Mouse (Mus musculus) gastrocnemius, postnatal 14 days (tissue): ENCODE results near the gene Arhgap15. TPM values are rescaled to one million over a fixed set of nuclear protein-coding genes. Genes with fewer than 3 reads are reported as not detected.

Experiments
- DNase-seq: peaks from one replicate; pipeline ENCODE4 v3.0.0; 2021; ENCODE audit warnings: mixed read lengths
- intact Hi-C: fragments of 180-260 bp; cut with DNase I; formaldehyde crosslinking; loops from one replicate; pipeline ENCODE4 v1.15.1; 2025; ENCODE audit warnings: low total_unique reads
- total RNA-seq, 2 experiments: library from RNA; stranded (reverse); gene quantifications; 2 replicates each; pipeline ENCODE4 v1.2.3; 2021

Arhgap15 gene
- total RNA-seq, 2 experiments from 2014 or later: 0.53 to 0.66 TPM

GRCm38 (mm10) chr2:43851195-43851594, 102.6 kb downstream of the Arhgap15 start:
- no peak for DNase-seq
- intact Hi-C loops: loop anchor here (2.0 kb wide), 1 partner anchor 128 kb away; no protein-coding TSS in a partner anchor

- intact Hi-C loops: no loop called here
- DNase-seq: no peak
Observed at GRCm38 (mm10) chr2:43862709-43863108, 114.1 kb downstream of the Arhgap15 start.

- peak; percentile 78 for DNase-seq
- intact Hi-C loops: loop anchor here (5.0 kb wide), 1 partner anchor 180 kb away; no protein-coding TSS in a partner anchor
Observed at GRCm38 (mm10) chr2:43902403-43902973, 153.9 kb downstream of the Arhgap15 start.

- DNase-seq: peak; percentile 22
Observed at GRCm38 (mm10) chr2:43907496-43907895, 158.9 kb downstream of the Arhgap15 start.

GRCm38 (mm10) chr2:43914104-43914503, 165.5 kb downstream of the Arhgap15 start:
- no peak for DNase-seq
- intact Hi-C loops: no loop called here

More at GRCm38 (mm10) chr2:43907496-43907895, 158.9 kb downstream of the Arhgap15 start:
- intact Hi-C loops: no loop called here

DNA sequence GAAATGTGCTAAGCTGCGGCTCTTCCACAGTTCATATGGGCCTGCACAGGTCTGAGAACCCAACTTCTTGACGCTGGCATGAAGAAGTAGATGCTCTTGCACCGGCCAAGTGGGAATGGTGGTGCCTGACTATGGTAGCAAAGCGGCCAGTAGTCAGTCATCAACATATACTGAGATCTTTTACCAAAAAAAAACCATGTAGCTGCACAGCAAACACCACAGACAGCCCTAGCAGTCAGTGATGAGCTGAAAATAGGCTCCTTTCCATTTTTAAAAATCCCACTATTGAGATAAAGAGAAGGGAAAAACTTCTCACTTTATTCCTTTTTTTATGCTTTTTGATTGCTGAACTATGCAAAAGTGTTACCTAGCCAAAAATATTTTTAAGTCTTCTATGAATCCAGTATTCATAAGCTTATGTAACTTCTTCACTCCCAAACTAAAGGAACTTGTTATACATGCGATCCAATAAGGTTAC, 175.3 kb downstream of the Arhgap15 start:
- no peak for DNase-seq
- intact Hi-C loops: no loop called here

- intact Hi-C loops: no loop called here
- DNase-seq: no peak
Observed at GRCm38 (mm10) chr2:43931687-43932086, 183.1 kb downstream of the Arhgap15 start.

DNA sequence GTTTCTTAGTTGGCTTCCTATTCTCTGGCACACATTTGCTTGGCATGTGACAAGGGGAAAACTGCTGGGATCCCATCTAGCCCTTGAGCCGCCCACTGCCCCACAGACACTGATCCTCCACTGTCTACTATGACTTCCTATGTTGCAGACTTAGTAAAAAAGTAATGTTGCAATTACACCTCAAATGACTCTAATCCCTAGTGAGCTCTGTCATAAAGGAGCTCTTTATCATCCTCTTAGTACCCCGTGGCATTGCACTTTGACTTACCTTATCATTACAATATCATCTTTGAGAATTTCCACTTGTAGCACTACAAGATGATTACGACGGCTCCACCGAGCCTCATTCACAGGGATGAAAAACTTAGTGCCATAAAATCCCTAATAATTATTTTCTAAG, 190.6 kb downstream of the Arhgap15 start:
- DNase-seq: no peak
- intact Hi-C loops: no loop called here

DNA sequence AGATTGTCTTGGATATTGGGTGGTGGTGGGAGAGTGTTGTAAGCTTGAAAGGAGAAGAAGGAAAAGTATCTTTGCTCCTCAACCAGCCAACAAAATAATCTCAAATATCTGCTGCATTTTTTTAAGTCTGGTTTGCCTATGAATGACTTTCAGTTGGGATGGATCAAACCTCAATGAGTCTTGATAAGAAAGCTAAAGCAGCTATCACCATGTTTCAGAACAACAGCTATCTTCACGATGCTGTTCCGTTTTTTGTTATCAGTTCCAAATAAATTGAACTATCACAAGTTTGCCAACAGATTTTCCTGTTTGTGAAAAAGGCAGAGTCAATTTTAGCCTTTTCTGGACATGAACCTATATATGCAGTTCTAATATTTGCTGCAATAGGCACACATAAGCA, 197.1 kb downstream of the Arhgap15 start:
- DNase-seq: no peak
- intact Hi-C loops: no loop called here

DNA sequence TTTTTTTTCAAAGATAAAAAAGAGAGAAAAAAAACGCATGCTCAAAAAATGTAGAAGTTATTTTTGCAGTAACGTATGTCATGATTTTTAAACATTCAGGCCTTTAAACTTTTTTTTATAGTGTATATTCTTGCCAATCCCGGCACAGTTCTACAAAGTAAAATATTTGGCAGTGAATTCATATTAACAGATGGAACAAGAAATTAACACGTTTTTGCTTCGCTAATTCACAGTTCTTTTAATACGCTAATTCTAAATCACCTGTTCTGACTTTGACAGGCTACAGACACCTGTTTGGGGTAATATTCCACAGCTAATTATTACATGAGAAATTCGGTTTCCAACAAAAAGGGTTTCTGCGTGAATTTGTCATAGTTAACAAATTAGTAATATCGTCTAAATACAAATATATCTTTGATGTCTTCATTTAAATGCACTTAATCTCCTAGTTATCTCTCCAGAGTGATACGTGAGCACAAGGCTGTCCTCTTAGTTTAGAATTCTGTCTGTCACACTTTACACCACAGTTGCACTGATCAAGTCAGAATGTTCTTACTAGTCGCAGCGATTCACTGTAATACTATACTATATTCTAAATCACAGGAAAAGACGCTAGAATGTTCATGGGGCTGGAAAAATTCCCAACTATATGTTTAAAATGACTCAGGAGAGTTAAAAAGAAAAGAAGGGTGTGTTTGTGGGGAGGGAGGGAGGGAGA, 201.3 kb downstream of the Arhgap15 start:
- intact Hi-C loops: no loop called here
- no peak for DNase-seq

DNA sequence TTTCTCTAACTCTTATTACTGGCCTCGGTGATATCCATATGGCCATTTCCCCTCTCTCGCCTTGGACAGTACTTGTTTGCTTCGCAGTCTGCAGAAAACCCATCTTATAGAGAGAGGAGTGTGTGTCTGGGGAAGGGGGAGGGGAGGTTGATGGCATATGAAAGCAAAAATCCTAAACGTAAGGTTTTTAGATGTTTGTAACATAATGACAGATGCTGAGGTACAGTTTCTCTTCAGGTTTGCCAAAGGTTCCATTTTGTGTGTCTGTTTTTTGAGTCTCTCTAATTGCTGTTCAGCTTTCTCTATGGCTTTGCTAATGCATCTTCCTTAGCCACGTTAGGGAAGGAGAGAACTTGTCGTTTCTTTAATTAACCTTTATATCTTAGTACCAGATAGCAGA, 202.1 kb downstream of the Arhgap15 start:
- DNase-seq: no peak
- intact Hi-C loops: no loop called here

DNA sequence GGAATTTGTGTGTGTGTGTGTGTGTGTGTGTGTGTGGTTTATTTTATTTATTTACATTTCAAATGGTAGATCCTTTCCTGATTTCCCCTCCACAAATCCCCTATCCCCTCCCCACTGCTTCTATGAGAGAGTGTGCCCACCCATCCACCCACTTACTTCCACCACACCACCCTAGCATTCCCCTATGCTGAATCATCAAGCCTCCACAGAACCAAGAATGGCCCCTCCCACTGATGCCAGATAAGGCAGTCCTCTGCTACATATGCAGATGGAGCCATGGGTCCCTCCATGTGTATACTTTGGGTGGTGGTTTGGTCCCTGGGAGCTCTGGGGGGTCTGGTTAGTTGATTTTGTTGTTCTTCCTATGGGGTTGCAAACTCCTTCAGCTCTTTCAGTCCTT, 210.6 kb downstream of the Arhgap15 start:
- intact Hi-C loops: no loop called here
- no peak for DNase-seq

DNA sequence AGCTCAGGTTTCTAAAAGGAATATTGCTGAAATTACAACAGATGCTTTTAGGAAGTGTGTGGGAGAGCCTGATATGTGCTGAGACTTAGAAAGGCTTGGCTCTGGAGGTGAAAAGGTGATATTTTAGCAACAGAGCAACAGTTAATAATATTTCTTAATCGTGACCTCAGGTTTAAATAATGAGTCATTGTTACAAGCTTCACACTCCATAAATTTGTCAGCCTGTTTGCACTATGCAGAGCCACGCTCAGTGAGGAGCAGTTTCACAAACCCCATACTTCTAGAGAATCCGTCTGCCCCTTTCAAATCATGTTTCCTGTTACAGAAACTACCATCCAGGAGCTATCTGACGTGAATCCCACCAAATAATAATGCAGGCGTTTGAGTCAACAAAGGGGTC, 213.8 kb downstream of the Arhgap15 start:
- DNase-seq: no peak
- intact Hi-C loops: no loop called here

DNA sequence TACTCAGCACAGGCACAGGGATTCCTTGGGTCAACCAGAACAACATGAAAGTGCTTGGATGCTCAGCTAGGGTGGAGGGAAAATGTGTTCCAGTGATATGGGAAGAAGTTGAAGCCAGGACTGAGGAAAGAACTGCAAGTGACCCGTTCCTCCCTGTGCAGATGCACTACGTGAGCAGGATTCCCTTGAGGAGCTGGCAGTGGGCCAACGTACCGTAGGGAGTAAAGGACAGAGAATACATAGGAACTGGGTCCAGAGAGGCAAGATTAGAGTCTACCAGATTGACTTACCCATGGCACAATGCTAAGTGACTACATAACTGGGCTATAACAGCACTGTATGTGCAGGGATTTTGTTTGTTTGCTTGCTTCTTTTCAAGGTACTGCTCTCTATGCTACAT, 220.0 kb downstream of the Arhgap15 start:
- peak; percentile 8 for DNase-seq
- intact Hi-C loops: no loop called here

GRCm38 (mm10) chr2:43977732-43978131, 229.1 kb downstream of the Arhgap15 start:
- DNase-seq: no peak
- intact Hi-C loops: no loop called here

DNA sequence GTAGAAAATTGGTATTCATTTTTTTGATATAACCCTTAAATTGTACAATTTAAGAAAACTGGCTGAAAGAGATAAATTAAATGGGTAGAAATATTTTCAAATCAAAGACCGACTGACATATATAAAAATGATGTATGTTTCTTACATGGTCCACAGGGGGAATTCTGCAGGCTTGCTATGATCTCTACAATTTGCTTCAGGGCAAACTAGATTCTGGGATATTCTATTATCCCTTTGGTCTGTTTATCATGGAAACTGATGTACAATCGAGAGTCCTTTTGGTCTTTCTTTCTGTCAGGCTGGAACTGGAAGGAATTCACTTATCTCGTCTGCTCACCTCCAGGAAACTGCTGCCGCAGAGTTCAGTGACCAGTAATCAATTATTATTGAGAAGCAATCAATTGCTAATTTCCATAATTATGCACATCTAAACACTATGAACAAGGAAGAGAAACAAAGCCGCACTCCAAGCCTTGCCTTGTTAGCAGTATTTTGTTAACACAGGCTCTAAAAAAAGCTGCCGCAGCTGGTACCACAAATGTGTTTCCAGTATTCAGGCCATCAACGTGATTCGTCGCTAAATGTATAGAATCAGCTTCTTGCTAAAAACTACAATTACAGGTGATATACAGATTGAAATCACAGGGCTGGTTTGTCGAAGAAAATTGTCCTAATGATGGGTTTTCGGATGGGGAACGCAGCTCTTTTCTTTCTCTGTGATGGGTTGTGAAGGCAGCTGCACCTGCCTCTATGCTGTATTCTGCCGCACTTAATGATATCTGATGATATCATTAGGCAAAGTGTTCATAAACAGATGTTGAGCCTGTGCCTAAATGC, 229.8 kb downstream of the Arhgap15 start:
- DNase-seq: no peak
- intact Hi-C loops: no loop called here

DNA sequence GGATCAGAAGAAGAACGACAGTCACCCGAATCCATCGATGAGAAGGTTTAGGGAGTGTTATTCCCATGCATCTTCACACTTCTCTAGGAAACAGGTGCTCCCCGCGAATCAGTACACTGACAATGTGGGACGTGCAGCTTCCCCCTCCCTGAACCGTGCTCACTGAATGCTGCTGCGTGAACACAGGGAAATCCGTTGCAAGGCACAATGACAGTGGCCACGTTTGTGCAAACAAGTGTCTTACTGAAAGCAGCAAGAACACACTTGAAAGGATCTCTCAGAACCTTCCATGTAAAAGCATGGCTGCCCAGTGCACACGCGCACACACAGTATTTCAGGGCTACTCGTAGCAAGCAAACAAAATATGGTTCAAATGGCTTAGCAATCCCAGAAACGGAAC, 237.4 kb downstream of the Arhgap15 start:
- DNase-seq: no peak
- intact Hi-C loops: no loop called here

GRCm38 (mm10) chr2:43987919-43988318, 239.3 kb downstream of the Arhgap15 start:
- intact Hi-C loops: no loop called here
- DNase-seq: no peak

GRCm38 (mm10) chr2:43989850-43990249, 241.2 kb downstream of the Arhgap15 start:
- peak; percentile 10 for DNase-seq
- intact Hi-C loops: no loop called here

DNA sequence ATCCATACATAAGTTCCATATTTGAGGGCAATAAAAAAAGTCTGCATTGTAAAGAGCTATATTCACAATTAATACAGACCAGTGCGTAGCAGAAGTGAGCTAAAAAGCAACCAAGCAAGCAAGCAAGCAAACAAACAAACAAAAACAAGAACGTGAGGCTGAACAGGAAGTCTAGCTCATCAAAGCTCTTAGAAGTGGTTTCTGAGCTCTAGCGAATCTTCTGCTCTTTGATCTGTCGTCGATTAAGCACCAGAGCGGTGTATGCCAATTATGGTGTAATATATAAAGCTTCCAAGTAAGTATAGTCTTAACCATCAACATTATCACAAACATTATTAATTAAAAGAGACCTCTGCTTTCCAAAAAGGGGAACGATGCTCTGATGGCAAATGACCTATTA, 243.9 kb downstream of the Arhgap15 start:
- intact Hi-C loops: no loop called here
- DNase-seq: no peak
